Mouse (Mus musculus): Measurements from ENCODE around the gene Psme3. TPM values are rescaled to one million over a fixed set of nuclear protein-coding genes. Genes with fewer than 3 reads are reported as not detected.

The Psme3 gene
- polyA plus RNA-seq (2014; fragmentation: Illumina TruSeq; extraction: RNeasy Lipid Tissue Mini Kit (QIAGEN cat#74804); ENCODE audit: low read depth, low replicate concordance) = 96.3 TPM

GRCm38 (mm10) chr11:101315665-101316500, at the start of gene Psme3:
Gene Psme3 (plus strand): TSS chr11:101316213.

GRCm38 (mm10) chr11:101278223-101279192, 37.5 kb upstream of the Psme3 start, which contains the start of the genes Cntd1 and Coa3:
Gene Cntd1 (plus strand): TSS chr11:101279012.
Gene Coa3 (minus strand): TSS chr11:101279114.

GRCm38 (mm10) chr11:101302004-101302798, 13.8 kb upstream of the Psme3 start, which contains the start of gene Becn1:
Gene Becn1 (minus strand): TSS chr11:101302286.

GRCm38 (mm10) chr11:101324763-101325162, 8.8 kb downstream of the Psme3 start, which contains the start of gene Aoc2:
Gene Aoc2 (plus strand): TSS chr11:101325063.

GRCm38 (mm10) chr11:101330371-101330924, 14.4 kb downstream of the Psme3 start, which contains the start of gene Aoc3:
Gene Aoc3 (plus strand): TSS chr11:101330605.

GRCm38 (mm10) chr11:101367326-101367935, 51.4 kb downstream of the Psme3 start, which contains the start of gene G6pc:
Gene G6pc (plus strand): TSS chr11:101367561.

Other genes with a start within 250 kb of the Psme3 start
- 1.4 TPM for gene Naglu, start 246.2 kb upstream of the Psme3 start, polyA plus RNA-seq (2014; fragmentation: Illumina TruSeq; extraction: RNeasy Lipid Tissue Mini Kit (QIAGEN cat#74804); ENCODE audit: low read depth, low replicate concordance)
- gene Hsd17b1, start 237.8 kb upstream of the Psme3 start, polyA plus RNA-seq (2014; fragmentation: Illumina TruSeq; extraction: RNeasy Lipid Tissue Mini Kit (QIAGEN cat#74804); ENCODE audit: low read depth, low replicate concordance) = not detected
- 11.6 TPM for gene Coasy, start 233.6 kb upstream of the Psme3 start, polyA plus RNA-seq (2014; fragmentation: Illumina TruSeq; extraction: RNeasy Lipid Tissue Mini Kit (QIAGEN cat#74804); ENCODE audit: low read depth, low replicate concordance)
- gene Mlx, start 228.9 kb upstream of the Psme3 start, polyA plus RNA-seq (2014; fragmentation: Illumina TruSeq; extraction: RNeasy Lipid Tissue Mini Kit (QIAGEN cat#74804); ENCODE audit: low read depth, low replicate concordance) = 40.8 TPM
- gene Psmc3ip, start 220.8 kb upstream of the Psme3 start, polyA plus RNA-seq (2014; fragmentation: Illumina TruSeq; extraction: RNeasy Lipid Tissue Mini Kit (QIAGEN cat#74804); ENCODE audit: low read depth, low replicate concordance) = not detected
- 43.4 TPM for gene Retreg3, start 196.3 kb upstream of the Psme3 start, polyA plus RNA-seq (2014; fragmentation: Illumina TruSeq; extraction: RNeasy Lipid Tissue Mini Kit (QIAGEN cat#74804); ENCODE audit: low read depth, low replicate concordance)
- 1.6 TPM for gene Tubg1, start 196.3 kb upstream of the Psme3 start, polyA plus RNA-seq (2014; fragmentation: Illumina TruSeq; extraction: RNeasy Lipid Tissue Mini Kit (QIAGEN cat#74804); ENCODE audit: low read depth, low replicate concordance)
- gene Tubg2, start 160.3 kb upstream of the Psme3 start, polyA plus RNA-seq (2014; fragmentation: Illumina TruSeq; extraction: RNeasy Lipid Tissue Mini Kit (QIAGEN cat#74804); ENCODE audit: low read depth, low replicate concordance) = not detected
- 0.08 TPM for gene Cntnap1, start 145.7 kb upstream of the Psme3 start, polyA plus RNA-seq (2014; fragmentation: Illumina TruSeq; extraction: RNeasy Lipid Tissue Mini Kit (QIAGEN cat#74804); ENCODE audit: low read depth, low replicate concordance)
- gene Plekhh3, start 144.9 kb upstream of the Psme3 start, polyA plus RNA-seq (2014; fragmentation: Illumina TruSeq; extraction: RNeasy Lipid Tissue Mini Kit (QIAGEN cat#74804); ENCODE audit: low read depth, low replicate concordance) = not detected
- not detected for gene Ccr10, start 140.8 kb upstream of the Psme3 start, polyA plus RNA-seq (2014; fragmentation: Illumina TruSeq; extraction: RNeasy Lipid Tissue Mini Kit (QIAGEN cat#74804); ENCODE audit: low read depth, low replicate concordance)
- 6.2 TPM for gene Ezh1, start 89.8 kb upstream of the Psme3 start, polyA plus RNA-seq (2014; fragmentation: Illumina TruSeq; extraction: RNeasy Lipid Tissue Mini Kit (QIAGEN cat#74804); ENCODE audit: low read depth, low replicate concordance)
- 4.4 TPM for gene Ramp2, start 70.2 kb upstream of the Psme3 start, polyA plus RNA-seq (2014; fragmentation: Illumina TruSeq; extraction: RNeasy Lipid Tissue Mini Kit (QIAGEN cat#74804); ENCODE audit: low read depth, low replicate concordance)
- 82.1 TPM for gene Vps25, start 62.5 kb upstream of the Psme3 start, polyA plus RNA-seq (2014; fragmentation: Illumina TruSeq; extraction: RNeasy Lipid Tissue Mini Kit (QIAGEN cat#74804); ENCODE audit: low read depth, low replicate concordance)
- not detected for gene Wnk4, start 55.6 kb upstream of the Psme3 start, polyA plus RNA-seq (2014; fragmentation: Illumina TruSeq; extraction: RNeasy Lipid Tissue Mini Kit (QIAGEN cat#74804); ENCODE audit: low read depth, low replicate concordance)
- gene Cntd1, start 37.2 kb upstream of the Psme3 start, polyA plus RNA-seq (2014; fragmentation: Illumina TruSeq; extraction: RNeasy Lipid Tissue Mini Kit (QIAGEN cat#74804); ENCODE audit: low read depth, low replicate concordance) = not detected
- gene Coa3, start 37.1 kb upstream of the Psme3 start, polyA plus RNA-seq (2014; fragmentation: Illumina TruSeq; extraction: RNeasy Lipid Tissue Mini Kit (QIAGEN cat#74804); ENCODE audit: low read depth, low replicate concordance) = 11.5 TPM
- gene Becn1, start 13.9 kb upstream of the Psme3 start, polyA plus RNA-seq (2014; fragmentation: Illumina TruSeq; extraction: RNeasy Lipid Tissue Mini Kit (QIAGEN cat#74804); ENCODE audit: low read depth, low replicate concordance) = 49.8 TPM
- gene Aoc2, start 8.8 kb downstream of the Psme3 start, polyA plus RNA-seq (2014; fragmentation: Illumina TruSeq; extraction: RNeasy Lipid Tissue Mini Kit (QIAGEN cat#74804); ENCODE audit: low read depth, low replicate concordance) = not detected
- gene Aoc3, start 14.4 kb downstream of the Psme3 start, polyA plus RNA-seq (2014; fragmentation: Illumina TruSeq; extraction: RNeasy Lipid Tissue Mini Kit (QIAGEN cat#74804); ENCODE audit: low read depth, low replicate concordance) = 0.16 TPM
- 315 TPM for gene G6pc, start 51.3 kb downstream of the Psme3 start, polyA plus RNA-seq (2014; fragmentation: Illumina TruSeq; extraction: RNeasy Lipid Tissue Mini Kit (QIAGEN cat#74804); ENCODE audit: low read depth, low replicate concordance)
- 5.7 TPM for gene Aarsd1, start 101.4 kb downstream of the Psme3 start, polyA plus RNA-seq (2014; fragmentation: Illumina TruSeq; extraction: RNeasy Lipid Tissue Mini Kit (QIAGEN cat#74804); ENCODE audit: low read depth, low replicate concordance)
- gene Gm27029, start 108.6 kb downstream of the Psme3 start, polyA plus RNA-seq (2014; fragmentation: Illumina TruSeq; extraction: RNeasy Lipid Tissue Mini Kit (QIAGEN cat#74804); ENCODE audit: low read depth, low replicate concordance) = 0.95 TPM
- gene Rundc1, start 108.9 kb downstream of the Psme3 start, polyA plus RNA-seq (2014; fragmentation: Illumina TruSeq; extraction: RNeasy Lipid Tissue Mini Kit (QIAGEN cat#74804); ENCODE audit: low read depth, low replicate concordance) = 1.6 TPM
- not detected for gene Ptges3l, start 109.1 kb downstream of the Psme3 start, polyA plus RNA-seq (2014; fragmentation: Illumina TruSeq; extraction: RNeasy Lipid Tissue Mini Kit (QIAGEN cat#74804); ENCODE audit: low read depth, low replicate concordance)
- gene Rpl27, start 126.1 kb downstream of the Psme3 start, polyA plus RNA-seq (2014; fragmentation: Illumina TruSeq; extraction: RNeasy Lipid Tissue Mini Kit (QIAGEN cat#74804); ENCODE audit: low read depth, low replicate concordance) = 30.0 TPM
- gene Ifi35, start 132.2 kb downstream of the Psme3 start, polyA plus RNA-seq (2014; fragmentation: Illumina TruSeq; extraction: RNeasy Lipid Tissue Mini Kit (QIAGEN cat#74804); ENCODE audit: low read depth, low replicate concordance) = 3.8 TPM
- 10.8 TPM for gene Rnd2, start 148.8 kb downstream of the Psme3 start, polyA plus RNA-seq (2014; fragmentation: Illumina TruSeq; extraction: RNeasy Lipid Tissue Mini Kit (QIAGEN cat#74804); ENCODE audit: low read depth, low replicate concordance)
- gene Vat1, start 150.0 kb downstream of the Psme3 start, polyA plus RNA-seq (2014; fragmentation: Illumina TruSeq; extraction: RNeasy Lipid Tissue Mini Kit (QIAGEN cat#74804); ENCODE audit: low read depth, low replicate concordance) = 1.9 TPM
- gene Brca1, start 235.7 kb downstream of the Psme3 start, polyA plus RNA-seq (2014; fragmentation: Illumina TruSeq; extraction: RNeasy Lipid Tissue Mini Kit (QIAGEN cat#74804); ENCODE audit: low read depth, low replicate concordance) = 0.58 TPM
- 155 TPM for gene Nbr1, start 235.9 kb downstream of the Psme3 start, polyA plus RNA-seq (2014; fragmentation: Illumina TruSeq; extraction: RNeasy Lipid Tissue Mini Kit (QIAGEN cat#74804); ENCODE audit: low read depth, low replicate concordance)